Mouse (Mus musculus) liver, embryonic 15.5 days (tissue): Measurements from ENCODE around the gene Rnf10. TPM values are rescaled to one million over a fixed set of nuclear protein-coding genes. Genes with fewer than 3 reads are reported as not detected.

ENCODE experiments used
- ATAC-seq: fragments of 200-750 bp; cut with Nextera tagmentation; 2 replicates; pipeline ENCODE4 v1.8.0; 2017; ENCODE audit warnings: moderate number of reproducible peaks, mild to moderate bottlenecking, moderate library complexity; ENCODE audit not compliant: insufficient read depth
- H3K27ac ChIP-seq: fragments of 300-500 bp; sonication (generic); replicated peaks from 2 replicates; pipeline ENCODE4 v1.5.1; 2015; ENCODE audit warnings: mild to moderate bottlenecking, inconsistent platforms
- H3K27me3 ChIP-seq: fragments of 300-500 bp; sonication (generic); 2 replicates; pipeline ENCODE4 v1.6.1; 2015; ENCODE audit warnings: mild to moderate bottlenecking, inconsistent platforms
- H3K36me3 ChIP-seq: fragments of 300-500 bp; sonication (generic); replicated peaks from 2 replicates; pipeline ENCODE4 v1.6.1; 2015; ENCODE audit warnings: moderate library complexity, mild to moderate bottlenecking, inconsistent platforms
- H3K4me1 ChIP-seq: fragments of 300-500 bp; sonication (generic); replicated peaks from 2 replicates; pipeline ENCODE4 v1.6.1; 2015; ENCODE audit warnings: inconsistent platforms
- H3K4me2 ChIP-seq: fragments of 300-500 bp; sonication (generic); 2 replicates; pipeline ENCODE4 v1.6.1; 2015; ENCODE audit warnings: moderate library complexity, mild to moderate bottlenecking, inconsistent platforms
- H3K4me3 ChIP-seq: fragments of 300-500 bp; sonication (generic); replicated peaks from 2 replicates; pipeline ENCODE4 v1.5.1; 2015; ENCODE audit warnings: mild to moderate bottlenecking, inconsistent platforms
- H3K9ac ChIP-seq: fragments of 300-500 bp; sonication (generic); 2 replicates; pipeline ENCODE4 v1.6.1; 2015; ENCODE audit warnings: moderate library complexity, mild to moderate bottlenecking, inconsistent platforms
- H3K9me3 ChIP-seq: fragments of 300-500 bp; sonication (generic); replicated peaks from 2 replicates; pipeline ENCODE4 v1.6.1; 2016; ENCODE audit warnings: inconsistent platforms
- WGBS: fragments of 180-500 bp; shearing (Covaris S2); methylation state at CpG from one replicate; pipeline ENCODE4 v1.1.7; 2015; ENCODE audit warnings: mixed read lengths; ENCODE audit not compliant: insufficient replicate concordance; 5-methylcytosine and 5-hydroxymethylcytosine counted together
- polyA plus RNA-seq: library from polyadenylated mRNA; unstranded; fragments of >200 nt; fragmentation: Nextera tagmentation; extraction: Ambion mirVana; gene quantifications from 2 replicates; pipeline ENCODE4 v1.2.1, GENCODE M21; 2015

The Rnf10 gene
- polyA plus RNA-seq, 1 experiment from 2014 or later, result 146 TPM

- 76% methylated on average over 1 of the region's 1 CpGs for WGBS
- Histone ChIP-seq H3K4me3 (no peak overlapping the region), H3K36me3 (peaks cover 12% of the 10 kb centered on the region), H3K4me2 (no peak overlapping the region), H3K27ac (peak overlapping the region; percentile 51), H3K27me3 (no peaks in the 10 kb centered on the region), H3K9me3 (0 out of 2 replicates have a peak, but pooled peaks cover 2% of the 10 kb centered on the region), H3K4me1 (peaks cover 45% of the 10 kb centered on the region), H3K9ac (no peak overlapping the region)
- no peak for ATAC-seq
These were observed 2.1 kb upstream of the Rnf10 start for GRCm38 (mm10) chr5:115274771-115275170.

DNA sequence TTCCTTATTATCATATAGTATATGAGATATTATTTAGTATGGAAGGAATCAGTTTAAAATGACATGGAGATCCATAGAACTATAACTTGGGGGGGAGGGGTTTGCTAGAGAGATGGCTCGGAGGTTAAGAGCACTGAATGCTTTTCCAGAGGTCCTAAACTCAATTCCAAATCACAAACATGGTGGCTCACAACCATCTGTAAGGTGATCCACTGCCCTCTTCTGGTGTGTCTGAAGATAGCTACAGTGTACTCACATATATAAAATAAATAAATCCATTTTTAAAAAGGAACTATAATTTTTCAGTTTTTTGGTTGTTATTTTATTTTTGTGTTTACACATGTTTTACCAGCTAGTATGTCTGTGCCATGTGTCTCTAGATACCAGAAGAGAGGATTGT is 1.7 kb upstream of the Rnf10 start:
- WGBS, result 49% methylated on average over 1 of the region's 1 CpGs
- H3K27me3 ChIP-seq, result no peaks in the 10 kb centered on the region
- H3K36me3 ChIP-seq, result peaks cover 16% of the 10 kb centered on the region
- H3K4me2 ChIP-seq, result no peak overlapping the region
- no peak for ATAC-seq
- H3K4me3 ChIP-seq, result no peak overlapping the region
- H3K9ac ChIP-seq, result no peak overlapping the region
- 0 out of 2 replicates have a peak, but pooled peaks cover 2% of the 10 kb centered on the region for H3K9me3 ChIP-seq
- peak overlapping the region; percentile 51 for H3K27ac ChIP-seq
- peaks cover 48% of the 10 kb centered on the region for H3K4me1 ChIP-seq

- Histone ChIP-seq H3K9ac (0 out of 2 replicates have a peak overlapping the region, but pooled peaks have one; percentile 98), H3K4me2 (peak overlapping the region; percentile 80), H3K27ac (peak overlapping the region; percentile 100), H3K27me3 (no peaks in the 10 kb centered on the region), H3K9me3 (0 out of 2 replicates have a peak, but pooled peaks cover 2% of the 10 kb centered on the region), H3K4me1 (peaks cover 50% of the 10 kb centered on the region), H3K36me3 (peaks cover 23% of the 10 kb centered on the region), H3K4me3 (peak overlapping the region; percentile 99; the same call in 1 of the 2 replicates)
- WGBS, result 64% methylated on average over 6 of the region's 6 CpGs
- ATAC-seq, result no peak
These were observed 944 bp upstream of the Rnf10 start for GRCm38 (mm10) chr5:115273549-115274135.

DNA sequence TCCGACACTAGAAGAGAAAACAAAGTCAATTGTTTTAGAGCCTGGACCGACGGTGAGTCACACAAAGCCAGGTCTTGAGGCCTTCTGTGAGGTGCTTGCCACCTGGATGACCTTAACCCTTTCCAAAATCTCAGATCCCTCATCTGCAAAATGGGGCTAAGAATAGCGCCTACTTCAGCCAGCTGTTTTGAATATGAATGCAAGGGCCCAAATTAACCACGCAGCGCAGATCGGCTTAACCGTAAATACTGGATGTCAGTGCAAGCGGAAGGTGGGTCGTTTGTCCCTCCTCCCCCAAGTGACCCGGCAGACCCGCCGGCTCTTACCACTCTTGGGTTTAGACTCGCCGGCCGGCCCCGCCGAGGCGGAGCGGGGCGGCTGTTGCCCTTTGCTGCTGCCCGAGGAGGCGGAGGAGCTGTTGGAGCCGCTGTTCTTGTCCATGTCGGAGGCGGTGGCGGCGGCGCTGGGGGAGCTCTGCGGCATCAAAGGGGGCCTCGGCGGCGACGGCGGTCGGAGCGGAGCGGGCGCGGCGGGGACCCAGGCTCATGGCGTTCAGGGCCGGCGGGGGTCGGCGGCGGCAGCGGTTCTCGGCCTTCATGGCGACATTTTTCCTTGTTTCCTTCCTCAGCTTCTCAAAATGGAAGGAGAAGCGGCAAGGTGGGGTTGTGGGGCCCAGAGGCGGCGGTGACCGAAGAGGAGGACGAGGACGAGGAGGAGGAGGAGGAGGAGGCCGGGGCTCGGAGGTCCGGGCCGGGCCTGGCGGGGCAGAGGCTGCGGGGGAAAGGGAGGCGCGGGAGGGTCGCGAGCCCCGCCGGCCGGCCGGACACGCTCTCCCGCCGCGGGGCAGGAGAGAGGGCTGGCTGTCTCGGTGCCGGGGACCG is 527 bp downstream of the Rnf10 start:
- H3K9me3 ChIP-seq, result 0 out of 2 replicates have a peak, but pooled peaks cover 2% of the 10 kb centered on the region
- peak overlapping the region; percentile 100 for H3K27ac ChIP-seq
- peak; percentile 55 for ATAC-seq
- peak overlapping the region; percentile 99 for H3K4me3 ChIP-seq
- under 1% methylated on average over 69 of the region's 77 CpGs for WGBS
- H3K4me2 ChIP-seq, result peak overlapping the region; percentile 80
- peaks cover 55% of the 10 kb centered on the region for H3K4me1 ChIP-seq
- peaks cover 34% of the 10 kb centered on the region for H3K36me3 ChIP-seq
- peak overlapping the region; percentile 98 for H3K9ac ChIP-seq
- no peaks in the 10 kb centered on the region for H3K27me3 ChIP-seq

DNA sequence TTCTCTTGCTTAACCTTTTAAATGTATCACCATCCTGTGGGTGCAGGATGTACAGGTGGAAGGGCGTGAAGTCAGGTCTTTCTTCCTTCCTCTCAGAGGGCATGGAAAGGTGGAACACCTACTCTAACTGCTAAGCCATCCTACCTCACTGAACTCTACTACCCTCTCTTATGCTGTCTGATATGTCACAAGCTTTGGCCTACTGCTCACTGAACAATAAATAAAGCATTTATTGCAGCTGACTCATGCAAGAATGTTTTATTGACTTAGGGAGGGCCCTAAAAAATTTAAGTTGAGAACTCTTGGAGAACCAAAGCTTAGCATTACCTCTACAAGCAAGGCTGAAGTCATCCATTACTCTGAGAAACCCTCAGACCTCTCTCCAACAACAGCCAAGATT is 2.7 kb downstream of the Rnf10 start:
- H3K4me2 ChIP-seq, result peak overlapping the region; percentile 80
- WGBS, result 83% methylated on average over 1 of the region's 1 CpGs
- peaks cover 73% of the 10 kb centered on the region for H3K4me1 ChIP-seq
- no peaks in the 10 kb centered on the region for H3K27me3 ChIP-seq
- H3K9me3 ChIP-seq, result no peaks in the 10 kb centered on the region
- peak overlapping the region; percentile 100 for H3K27ac ChIP-seq
- peak overlapping the region; percentile 98 for H3K9ac ChIP-seq
- ATAC-seq, result no peak
- peaks cover 49% of the 10 kb centered on the region for H3K36me3 ChIP-seq
- H3K4me3 ChIP-seq, result peak overlapping the region; percentile 99

DNA sequence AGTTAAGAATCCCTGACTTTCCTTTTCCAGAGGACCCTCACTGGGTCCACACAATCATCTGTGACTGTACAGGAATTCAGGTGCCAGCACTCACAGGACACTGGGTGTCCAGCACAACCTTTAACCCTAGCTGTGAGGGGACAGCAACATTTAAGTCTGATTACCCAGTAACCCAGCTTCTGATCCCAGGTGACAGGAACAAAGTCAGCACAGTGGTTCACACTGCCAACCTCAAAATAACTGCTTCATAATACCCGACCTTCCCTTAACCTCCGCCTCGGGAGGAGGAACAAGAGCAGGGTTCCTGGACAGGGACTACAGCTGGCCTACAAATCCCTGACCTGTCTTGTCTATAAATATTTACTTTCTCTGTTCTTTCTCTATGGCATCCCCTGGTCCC is 4.4 kb downstream of the Rnf10 start:
- peaks cover 63% of the 10 kb centered on the region for H3K36me3 ChIP-seq
- H3K9ac ChIP-seq, result peak overlapping the region; percentile 68; the same call in 1 of the 2 replicates
- H3K9me3 ChIP-seq, result no peaks in the 10 kb centered on the region
- H3K27ac ChIP-seq, result peak overlapping the region; percentile 100
- H3K27me3 ChIP-seq, result no peaks in the 10 kb centered on the region
- ATAC-seq, result no peak
- 30% methylated on average over 3 of the region's 3 CpGs for WGBS
- H3K4me1 ChIP-seq, result peaks cover 79% of the 10 kb centered on the region
- H3K4me3 ChIP-seq, result peak overlapping the region; percentile 99
- peak overlapping the region; percentile 80 for H3K4me2 ChIP-seq

GRCm38 (mm10) chr5:115267469-115268045 is 5.1 kb downstream of the Rnf10 start:
- H3K4me1 ChIP-seq, result peaks cover 82% of the 10 kb centered on the region
- H3K27me3 ChIP-seq, result no peaks in the 10 kb centered on the region
- ATAC-seq, result peak; percentile 29; the same call in 1 of the 2 replicates
- H3K36me3 ChIP-seq, result peaks cover 70% of the 10 kb centered on the region
- peak overlapping the region; percentile 68 for H3K9ac ChIP-seq
- peak overlapping the region; percentile 80 for H3K4me2 ChIP-seq
- peak overlapping the region; percentile 99 for H3K4me3 ChIP-seq
- 26% methylated on average over 3 of the region's 3 CpGs for WGBS
- H3K27ac ChIP-seq, result peak overlapping the region; percentile 100
- H3K9me3 ChIP-seq, result no peaks in the 10 kb centered on the region

- Histone ChIP-seq H3K4me3 (peak overlapping the region; percentile 99), H3K4me1 (peaks cover 87% of the 10 kb centered on the region), H3K4me2 (peak overlapping the region; percentile 80), H3K9me3 (no peaks in the 10 kb centered on the region), H3K9ac (peak overlapping the region; percentile 68), H3K27me3 (no peaks in the 10 kb centered on the region), H3K36me3 (peaks cover 75% of the 10 kb centered on the region), H3K27ac (peak overlapping the region; percentile 100)
- 22% methylated on average over 8 of the region's 8 CpGs for WGBS
- ATAC-seq, result peak; percentile 88
These were observed 5.8 kb downstream of the Rnf10 start for GRCm38 (mm10) chr5:115266787-115267468.

- Histone ChIP-seq H3K27ac (peak overlapping the region; percentile 100), H3K4me1 (peaks cover 90% of the 10 kb centered on the region), H3K9me3 (no peaks in the 10 kb centered on the region), H3K4me3 (peak overlapping the region; percentile 99), H3K27me3 (no peaks in the 10 kb centered on the region), H3K36me3 (peaks cover 78% of the 10 kb centered on the region), H3K9ac (peak overlapping the region; percentile 54), H3K4me2 (peak overlapping the region; percentile 80)
- ATAC-seq, result peak; percentile 53
- WGBS, result 70% methylated on average over 5 of the region's 5 CpGs
These were observed 6.4 kb downstream of the Rnf10 start for GRCm38 (mm10) chr5:115266340-115266739.

GRCm38 (mm10) chr5:115262502-115263291 is 10.0 kb downstream of the Rnf10 start:
- Histone ChIP-seq H3K36me3 (peaks cover 83% of the 10 kb centered on the region), H3K27me3 (no peaks in the 10 kb centered on the region), H3K9ac (no peak overlapping the region; the same call in 1 of the 2 replicates), H3K27ac (no peak overlapping the region), H3K4me3 (no peak overlapping the region), H3K4me1 (peaks cover 68% of the 10 kb centered on the region), H3K9me3 (no peaks in the 10 kb centered on the region), H3K4me2 (peak overlapping the region; percentile 2; the same call in 1 of the 2 replicates)
- no peak for ATAC-seq
- 88% methylated on average over 14 of the region's 14 CpGs for WGBS
